Mouse (Mus musculus): ENCODE data around the gene 2300003K06Rik.
"Not testable (repeated sequence)": the region's sequence is repeated elsewhere in the genome, so short reads cannot be mapped to it uniquely, and the experiment has no call there.

2300003K06Rik gene

GRCm38 (mm10) chr11:99837966-99838365 is at the start of gene 2300003K06Rik:
Gene 2300003K06Rik, minus strand, starts transcription at chr11:99838066.
- DNase-seq (ENCODE audit: low read depth, low spot score) = no peak

- DNase-seq (ENCODE audit: low read depth, low spot score) = not testable (repeated sequence)
Measured at GRCm38 (mm10) chr11:99878887-99879286, 41.0 kb upstream of the 2300003K06Rik start, which contains the start of gene Gm11567. Gene Gm11567, plus strand, starts transcription at chr11:99879187.

- not testable (repeated sequence) for DNase-seq (ENCODE audit: low read depth, low spot score)
Measured at GRCm38 (mm10) chr11:99873089-99873488, 35.2 kb upstream of the 2300003K06Rik start, which contains the start of gene Krtap9-1. Gene Krtap9-1, plus strand, starts transcription at chr11:99873389.

GRCm38 (mm10) chr11:99864176-99864575 is 26.3 kb upstream of the 2300003K06Rik start, which contains the start of gene Gm11559:
Gene Gm11559, plus strand, starts transcription at chr11:99864476.
- not testable (repeated sequence) for DNase-seq (ENCODE audit: low read depth, low spot score)

GRCm38 (mm10) chr11:99858761-99859160 is 20.9 kb upstream of the 2300003K06Rik start:
- DNase-seq (ENCODE audit: low read depth, low spot score) = no peak

GRCm38 (mm10) chr11:99857617-99858016 is 19.8 kb upstream of the 2300003K06Rik start, which contains the start of gene Gm11568:
Gene Gm11568, plus strand, starts transcription at chr11:99857917.
- no peak for DNase-seq (ENCODE audit: low read depth, low spot score)

- peak; percentile 25 for DNase-seq (ENCODE audit: low read depth, low spot score)
Measured at GRCm38 (mm10) chr11:99854121-99854520, 16.3 kb upstream of the 2300003K06Rik start.

GRCm38 (mm10) chr11:99851508-99851907 is 13.6 kb upstream of the 2300003K06Rik start, which contains the start of gene Krtap4-16:
Gene Krtap4-16, minus strand, starts transcription at chr11:99851608.
- DNase-seq (ENCODE audit: low read depth, low spot score) = no peak

- no peak for DNase-seq (ENCODE audit: low read depth, low spot score)
Measured at GRCm38 (mm10) chr11:99846746-99847145, 8.9 kb upstream of the 2300003K06Rik start.

GRCm38 (mm10) chr11:99842185-99842584 is 4.3 kb upstream of the 2300003K06Rik start:
- DNase-seq (ENCODE audit: low read depth, low spot score) = no peak

GRCm38 (mm10) chr11:99815566-99815965 is 22.3 kb downstream of the 2300003K06Rik start, which contains the start of gene Gm11564:
Gene Gm11564, minus strand, starts transcription at chr11:99815666.
- not testable (repeated sequence) for DNase-seq (ENCODE audit: low read depth, low spot score)

- not testable (repeated sequence) for DNase-seq (ENCODE audit: low read depth, low spot score)
Measured at GRCm38 (mm10) chr11:99809792-99810191, 28.1 kb downstream of the 2300003K06Rik start, which contains the start of gene Krtap4-13. Gene Krtap4-13, minus strand, starts transcription at chr11:99809892.

GRCm38 (mm10) chr11:99804346-99804745 is 33.5 kb downstream of the 2300003K06Rik start, which contains the start of gene Gm11554:
Gene Gm11554, minus strand, starts transcription at chr11:99804446.
- DNase-seq (ENCODE audit: low read depth, low spot score) = not testable (repeated sequence)

GRCm38 (mm10) chr11:99798832-99799231 is 39.0 kb downstream of the 2300003K06Rik start, which contains the start of gene Gm11569:
Gene Gm11569, minus strand, starts transcription at chr11:99798932.
- DNase-seq (ENCODE audit: low read depth, low spot score) = not testable (repeated sequence)

GRCm38 (mm10) chr11:99793367-99793766 is 44.5 kb downstream of the 2300003K06Rik start, which contains the start of gene Gm11596:
Gene Gm11596, minus strand, starts transcription at chr11:99793467.
- no peak for DNase-seq (ENCODE audit: low read depth, low spot score)
